8 mouse cellular contexts compared by ENCODE assay signal in the genomic region with DNA sequence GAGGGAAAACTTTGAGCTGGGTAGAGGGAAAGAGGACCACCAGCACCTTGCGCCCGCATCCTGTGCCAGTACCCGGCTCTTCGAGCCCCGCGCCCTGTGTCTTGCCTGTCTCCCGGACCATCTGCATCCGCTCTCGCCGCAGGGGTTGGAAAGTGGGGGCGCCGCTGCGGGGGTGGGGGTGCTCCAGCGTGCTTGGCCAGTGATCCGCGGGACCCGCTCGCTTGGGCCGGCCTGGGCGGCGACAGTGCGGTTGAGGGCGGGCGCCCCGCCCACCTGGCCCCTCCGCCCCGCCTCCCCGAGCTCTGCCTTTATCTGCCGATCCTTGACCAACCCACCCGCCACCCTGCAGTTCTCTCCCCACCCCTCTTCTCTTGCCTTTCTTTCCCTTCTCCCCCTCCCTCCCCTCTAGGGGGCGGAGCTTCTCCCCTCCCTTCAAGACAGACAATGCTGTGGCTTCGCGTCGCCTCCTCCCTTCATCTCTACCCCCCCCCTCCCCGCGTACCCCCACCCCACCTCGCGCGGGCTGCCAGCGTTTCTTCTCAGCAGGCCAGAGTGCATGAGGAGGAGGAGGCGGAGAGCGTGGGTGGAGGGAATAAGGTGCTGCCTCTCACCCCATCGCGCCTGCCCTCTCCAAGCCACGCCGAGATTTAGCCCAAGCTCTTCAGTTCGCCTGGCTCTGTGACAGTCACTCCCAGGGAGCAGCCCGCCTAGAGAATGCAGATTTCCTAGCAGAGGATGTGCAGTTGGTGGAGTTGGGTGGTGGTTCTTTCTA. TPM values are rescaled to one million over a fixed set of nuclear protein-coding genes. Genes with fewer than 3 reads are reported as not detected.
DNase-seq lines count a peak whose midpoint lies in the region; ATAC-seq lines count a peak whose summit lies in the region.

A gene (minus strand): TSS at position 613 of the 772 bp plus-strand sequence.

- no peaks in the 10 kb centered on the region for H3K27me3 ChIP-seq in hindbrain, embryonic 12.5 days

- peak; percentile 96 for DNase-seq in NIH3T3 (ENCODE audit: low read depth)
- peak; percentile 65 for DNase-seq in cerebellum, adult 9-11 months
- DNase-seq in frontal cortex, postnatal 14 days (ENCODE audit: low spot score in 2 of 2) = peak; percentile 72 to 77
- peak; percentile 77 to 81 for DNase-seq in layer of hippocampus, postnatal 36 days
- DNase-seq in lung, postnatal 25 days (ENCODE audit: low spot score) = peak; percentile 90
- DNase-seq in retina, postnatal 1 day = peak; percentile 97
- DNase-seq in thymus, postnatal 4 days = peak; percentile 88

- H3K36me3 ChIP-seq in hindbrain, embryonic 12.5 days = no peaks in the 10 kb centered on the region

- H3K4me1 ChIP-seq in hindbrain, embryonic 12.5 days = peaks cover 32% of the 10 kb centered on the region

- peak within 1 kb of the TSS; percentile 75 for H3K9ac ChIP-seq in hindbrain, embryonic 12.5 days

- under 1% methylated on average over 38 of the region's 48 CpGs for WGBS in hindbrain, embryonic 12.5 days

- H3K9me3 ChIP-seq in hindbrain, embryonic 12.5 days (replicated peaks) = no peaks in the 10 kb centered on the region

- peak within 1 kb of the TSS; percentile 82 for H3K4me2 ChIP-seq in hindbrain, embryonic 12.5 days (replicated peaks)

- H3K4me3 ChIP-seq in hindbrain, embryonic 12.5 days = peak within 1 kb of the TSS; percentile 57

- H3K27ac ChIP-seq in hindbrain, embryonic 12.5 days = peak within 1 kb of the TSS; percentile 91

- peak; percentile 95 for ATAC-seq in hindbrain, embryonic 12.5 days (ENCODE audit: low FRiP score)

RNA-seq across cellular contexts. Expression of the gene that starts here (rescaled TPM):
- polyA plus RNA-seq in hindbrain, embryonic 12.5 days (2016; fragmentation: Nextera tagmentation; extraction: Ambion mirVana) = 29.2 and 30.9 TPM in 2 replicates
- total RNA-seq in layer of hippocampus, postnatal 36 days (2021) = 10 to 100 TPM; 37.2 to 39.4 TPM

Comparison
In these comparisons a context has a peak if more than half of its experiments do, and no peak if none do; other contexts are left out.
1. Peak in every context shown above with its lines: DNase-seq, ATAC-seq, H3K4me3 ChIP-seq and H3K27ac ChIP-seq.